Mouse (Mus musculus): ENCODE data around the gene Lpin1. TPM values are rescaled to one million over a fixed set of nuclear protein-coding genes. Genes with fewer than 3 reads are reported as not detected.
A peak's percentile ranks its signal among the peaks of the same experiment; 100 is the strongest.

Gene Lpin1
- polyA plus RNA-seq, 1 experiment from 2014 or later, result 9.0 TPM

DNA sequence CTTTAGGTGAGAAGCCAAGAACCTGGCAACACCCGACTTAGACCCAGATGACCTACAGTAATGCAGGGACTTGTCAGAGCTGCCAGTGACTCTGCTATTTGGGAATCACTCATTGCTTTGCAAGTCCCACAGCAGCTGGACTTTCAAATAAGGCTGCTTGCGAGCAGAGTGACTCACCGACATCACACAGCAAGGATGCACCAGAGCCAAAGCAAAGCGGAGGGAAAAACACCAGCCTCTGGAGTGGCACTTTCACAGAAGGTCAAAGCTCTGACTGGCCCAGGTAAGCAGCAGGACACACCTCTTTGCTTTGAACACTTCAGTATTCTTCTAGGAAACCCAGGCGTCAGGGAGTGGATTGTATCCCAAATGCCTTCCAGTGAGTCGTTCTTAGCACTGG, 25.1 kb upstream of the Lpin1 start:
- DNase-seq (ENCODE audit: low spot score), result peak; percentile 32
- no peaks in the 10 kb centered on the region for H3K4me1 ChIP-seq (ENCODE audit: insufficient read depth, low read depth, low read length)
- no peak overlapping the region for H3K27ac ChIP-seq (ENCODE audit: low read length)
- no peaks in the 10 kb centered on the region for H3K9me3 ChIP-seq (ENCODE audit: low read length)
- WGBS, result 56% methylated on average over 6 of the region's 6 CpGs
- no peak for TF ChIP-seq EP300 (IDR thresholded peaks at IDR 0.05)
- TF ChIP-seq CTCF (IDR thresholded peaks at IDR 0.05), result no peak
- peak; percentile 25; the same call in 1 of the 2 replicates for ATAC-seq
- H3K36me3 ChIP-seq (ENCODE audit: insufficient read depth, low read length), result no peaks in the 10 kb centered on the region
- no peaks in the 10 kb centered on the region for H3K27me3 ChIP-seq (replicated peaks; ENCODE audit: insufficient read depth, low read length)
- H3K9ac ChIP-seq (replicated peaks; ENCODE audit: low read depth), result no peak overlapping the region
- no peak overlapping the region for H3K4me3 ChIP-seq (ENCODE audit: low read depth, low read length)
- no peak overlapping the region for H3K4me2 ChIP-seq (replicated peaks; ENCODE audit: low read depth, low read length)

DNA sequence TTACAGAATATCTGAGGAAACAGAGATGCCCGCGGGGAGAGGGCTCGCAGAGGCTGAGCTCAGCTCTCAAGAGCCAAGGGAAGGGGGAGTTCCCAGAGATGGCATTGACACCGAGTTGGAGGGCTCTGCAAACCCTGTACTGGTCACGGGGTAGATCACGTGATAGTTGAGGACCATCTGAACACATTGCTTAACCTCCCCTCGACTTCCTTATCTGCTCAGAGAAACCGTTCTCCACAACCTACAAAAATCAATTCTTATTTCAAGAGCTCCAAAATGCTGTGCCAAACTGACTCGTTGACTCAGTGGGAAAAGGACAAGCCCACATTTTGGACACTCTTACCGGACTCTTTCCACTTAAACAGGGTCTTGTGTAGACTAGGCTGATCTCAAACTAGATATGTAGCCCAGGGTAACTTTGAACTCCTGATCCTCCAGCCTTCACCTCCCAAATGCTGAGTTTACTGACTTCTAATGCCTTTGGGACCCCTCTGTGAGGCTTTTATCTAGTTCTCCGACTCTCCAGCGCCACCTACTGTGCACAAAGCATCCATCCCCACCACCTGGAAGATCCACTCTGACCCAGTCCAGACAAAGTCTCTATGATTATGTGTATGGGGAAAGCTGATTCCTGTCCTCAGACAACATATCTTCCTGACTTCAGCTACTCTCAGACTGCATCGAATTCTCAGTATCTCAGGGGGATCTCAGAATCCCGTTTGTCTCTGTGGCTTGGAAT, 23.5 kb upstream of the Lpin1 start:
- no peaks in the 10 kb centered on the region for H3K27me3 ChIP-seq (replicated peaks; ENCODE audit: insufficient read depth, low read length)
- H3K9me3 ChIP-seq (ENCODE audit: low read length), result no peaks in the 10 kb centered on the region
- TF ChIP-seq EP300 (IDR thresholded peaks at IDR 0.05), result no peak
- peak; percentile 84 for TF ChIP-seq CTCF (IDR thresholded peaks at IDR 0.05)
- 40% methylated on average over 14 of the region's 14 CpGs for WGBS
- DNase-seq (ENCODE audit: low spot score), result peak; percentile 59
- ATAC-seq, result peak; percentile 48; the same call in 1 of the 2 replicates
- no peak overlapping the region for H3K9ac ChIP-seq (replicated peaks; ENCODE audit: low read depth)
- H3K36me3 ChIP-seq (ENCODE audit: insufficient read depth, low read length), result no peaks in the 10 kb centered on the region
- no peaks in the 10 kb centered on the region for H3K4me1 ChIP-seq (ENCODE audit: insufficient read depth, low read depth, low read length)
- no peak overlapping the region for H3K4me3 ChIP-seq (ENCODE audit: low read depth, low read length)
- no peak overlapping the region for H3K4me2 ChIP-seq (replicated peaks; ENCODE audit: low read depth, low read length)
- no peak overlapping the region for H3K27ac ChIP-seq (ENCODE audit: low read length)

GRCm38 (mm10) chr12:16633235-16633634, 22.5 kb upstream of the Lpin1 start:
- Histone ChIP-seq H3K36me3 (ENCODE audit: insufficient read depth, low read length) (no peaks in the 10 kb centered on the region), H3K9me3 (ENCODE audit: low read length) (no peaks in the 10 kb centered on the region), H3K4me1 (ENCODE audit: insufficient read depth, low read depth, low read length) (no peaks in the 10 kb centered on the region), H3K27me3 (replicated peaks; ENCODE audit: insufficient read depth, low read length) (no peaks in the 10 kb centered on the region), H3K4me2 (replicated peaks; ENCODE audit: low read depth, low read length) (no peak overlapping the region), H3K4me3 (ENCODE audit: low read depth, low read length) (no peak overlapping the region), H3K27ac (ENCODE audit: low read length) (no peak overlapping the region), H3K9ac (replicated peaks; ENCODE audit: low read depth) (no peak overlapping the region)
- ATAC-seq, result peak; percentile 75
- DNase-seq (ENCODE audit: low spot score), result peak; percentile 28
- peak; percentile 55; the same call in 1 of the 2 replicates for TF ChIP-seq EP300 (IDR thresholded peaks at IDR 0.05)
- TF ChIP-seq CTCF (IDR thresholded peaks at IDR 0.05), result no peak
- 59% methylated on average over 6 of the region's 6 CpGs for WGBS

DNA sequence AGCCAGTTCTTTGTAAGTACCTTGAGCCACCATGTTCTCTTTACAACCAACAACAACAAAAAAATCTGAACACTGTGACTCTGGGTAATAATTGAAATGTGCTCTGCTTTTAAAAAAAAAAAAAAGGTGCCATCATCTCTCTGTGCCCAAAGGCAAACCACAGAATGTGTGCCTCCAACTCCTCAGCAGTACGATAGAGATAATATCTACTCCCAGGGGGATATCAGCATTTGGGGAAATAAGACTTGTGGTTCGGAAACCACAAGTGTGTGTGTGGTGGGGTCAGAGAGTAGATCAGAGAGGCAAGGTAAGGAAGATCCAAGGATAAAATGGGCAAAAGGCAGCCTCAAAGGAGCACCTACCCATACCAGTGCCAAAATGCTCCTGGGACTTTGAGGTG, 20.7 kb upstream of the Lpin1 start:
- H3K36me3 ChIP-seq (ENCODE audit: insufficient read depth, low read length), result no peaks in the 10 kb centered on the region
- no peaks in the 10 kb centered on the region for H3K4me1 ChIP-seq (ENCODE audit: insufficient read depth, low read depth, low read length)
- H3K9ac ChIP-seq (replicated peaks; ENCODE audit: low read depth), result no peak overlapping the region
- H3K27ac ChIP-seq (ENCODE audit: low read length), result no peak overlapping the region
- H3K4me2 ChIP-seq (replicated peaks; ENCODE audit: low read depth, low read length), result no peak overlapping the region
- H3K9me3 ChIP-seq (ENCODE audit: low read length), result no peaks in the 10 kb centered on the region
- 83% methylated on average over 2 of the region's 2 CpGs for WGBS
- ATAC-seq (no peak), DNase-seq (ENCODE audit: low spot score) (no peak)
- TF ChIP-seq CTCF (IDR thresholded peaks at IDR 0.05), result no peak
- no peak for TF ChIP-seq EP300 (IDR thresholded peaks at IDR 0.05)
- no peaks in the 10 kb centered on the region for H3K27me3 ChIP-seq (replicated peaks; ENCODE audit: insufficient read depth, low read length)
- H3K4me3 ChIP-seq (ENCODE audit: low read depth, low read length), result no peak overlapping the region

GRCm38 (mm10) chr12:16630866-16631185, 20.1 kb upstream of the Lpin1 start:
- H3K9me3 ChIP-seq (ENCODE audit: low read length), result no peaks in the 10 kb centered on the region
- 90% methylated on average over 1 of the region's 1 CpGs for WGBS

GRCm38 (mm10) chr12:16630152-16630865, 19.5 kb upstream of the Lpin1 start:
- TF ChIP-seq CTCF (IDR thresholded peaks at IDR 0.05) (no peak), EP300 (IDR thresholded peaks at IDR 0.05) (no peak)
- DNase-seq (ENCODE audit: low spot score), result no peak
- Histone ChIP-seq H3K4me3 (ENCODE audit: low read depth, low read length) (no peak overlapping the region), H3K4me2 (replicated peaks; ENCODE audit: low read depth, low read length) (no peak overlapping the region), H3K27me3 (replicated peaks; ENCODE audit: insufficient read depth, low read length) (no peaks in the 10 kb centered on the region), H3K27ac (ENCODE audit: low read length) (no peak overlapping the region), H3K36me3 (ENCODE audit: insufficient read depth, low read length) (no peaks in the 10 kb centered on the region), H3K4me1 (ENCODE audit: insufficient read depth, low read depth, low read length) (no peaks in the 10 kb centered on the region), H3K9ac (replicated peaks; ENCODE audit: low read depth) (no peak overlapping the region), H3K9me3 (ENCODE audit: low read length) (no peaks in the 10 kb centered on the region)
- ATAC-seq, result no peak
- WGBS, result 47% methylated on average over 7 of the region's 7 CpGs

More at GRCm38 (mm10) chr12:16630866-16631185, 20.1 kb upstream of the Lpin1 start:
- H3K36me3 ChIP-seq (ENCODE audit: insufficient read depth, low read length), result no peaks in the 10 kb centered on the region
- H3K27me3 ChIP-seq (replicated peaks; ENCODE audit: insufficient read depth, low read length), result no peaks in the 10 kb centered on the region
- H3K27ac ChIP-seq (ENCODE audit: low read length), result no peak overlapping the region
- DNase-seq (ENCODE audit: low spot score), result no peak
- no peaks in the 10 kb centered on the region for H3K4me1 ChIP-seq (ENCODE audit: insufficient read depth, low read depth, low read length)
- TF ChIP-seq CTCF (IDR thresholded peaks at IDR 0.05), result no peak
- no peak for TF ChIP-seq EP300 (IDR thresholded peaks at IDR 0.05)
- H3K4me2 ChIP-seq (replicated peaks; ENCODE audit: low read depth, low read length), result no peak overlapping the region
- no peak overlapping the region for H3K4me3 ChIP-seq (ENCODE audit: low read depth, low read length)
- no peak overlapping the region for H3K9ac ChIP-seq (replicated peaks; ENCODE audit: low read depth)
- ATAC-seq, result no peak
